Mouse (Mus musculus): ENCODE measurements at regions not wholly inside any gene's neighbourhood (a gene's known extent, or its start where the extent isn't known, plus 50 kb on each side); places are given as distances from the start of the nearest gene placed in this dataset.

DNA sequence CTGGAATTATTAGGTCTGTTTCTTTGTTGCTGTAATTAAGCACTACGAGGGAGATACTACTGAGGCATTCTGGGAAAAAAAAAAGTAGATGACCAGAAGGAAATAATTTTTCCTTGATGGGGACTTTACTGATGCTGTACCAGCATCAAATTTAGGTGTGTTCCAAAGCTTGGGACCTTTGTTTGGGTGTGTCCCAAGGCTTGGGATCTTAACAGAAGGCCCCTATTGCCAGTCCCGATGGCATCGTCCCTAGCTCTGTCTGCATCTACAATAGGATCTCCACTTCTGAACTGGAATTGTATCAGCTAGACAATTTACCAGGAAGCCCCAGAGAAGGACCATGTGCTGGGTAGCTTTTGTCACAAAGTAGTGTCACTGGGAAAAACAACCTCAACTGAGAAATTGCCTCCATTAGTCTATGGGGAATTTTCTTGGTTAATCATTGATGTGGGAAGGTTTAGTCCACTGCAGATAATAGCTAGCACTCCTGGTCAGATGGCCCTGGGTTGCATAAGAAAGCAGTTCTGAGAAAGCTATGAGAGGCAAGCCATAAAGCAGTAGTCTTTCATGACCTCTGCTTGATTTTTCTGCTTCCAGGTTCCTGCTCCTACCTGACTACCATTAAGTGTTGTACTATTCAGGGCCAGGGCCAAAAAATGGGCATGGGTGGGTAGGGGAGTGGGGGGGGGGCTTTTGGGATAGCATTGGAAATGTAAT lies 392.7 kb downstream of the Igsf11 start:
- no peak for DNase-seq

DNA sequence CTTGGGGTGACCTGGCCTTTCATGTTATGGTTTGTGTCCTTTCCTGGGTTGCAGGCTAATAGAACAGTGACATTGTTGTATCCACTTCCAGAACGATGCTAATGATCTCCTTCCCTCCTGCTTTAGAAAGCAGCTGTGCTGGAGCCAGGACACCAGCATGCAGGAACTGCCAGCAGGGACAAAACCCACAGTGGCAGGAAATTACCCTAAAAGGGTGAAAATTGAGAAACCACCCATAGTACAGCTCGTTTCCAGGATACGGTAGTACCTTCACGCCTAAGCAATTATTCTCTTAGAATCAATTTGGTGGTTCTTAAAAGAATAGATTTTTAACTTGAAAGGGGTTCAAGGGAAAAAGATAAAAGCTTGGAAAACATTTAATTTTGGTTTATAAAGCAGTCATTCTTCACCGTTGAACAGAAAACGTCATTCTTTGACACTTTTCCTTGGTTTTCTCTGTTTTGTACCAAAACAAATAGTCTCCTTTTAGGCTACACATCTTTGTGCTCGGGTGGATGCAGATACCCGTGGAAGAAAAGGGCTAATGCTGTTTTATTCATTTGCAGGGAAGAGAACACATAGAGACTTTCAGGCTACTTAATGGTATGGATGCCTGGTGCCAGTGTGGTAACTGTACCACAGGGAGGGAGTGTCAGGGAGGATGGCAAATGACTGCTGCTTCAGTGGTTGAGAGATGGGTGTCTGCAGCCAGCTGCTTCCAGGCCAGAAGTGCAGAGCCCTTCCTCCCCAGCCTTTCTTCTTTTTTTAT lies 394.5 kb downstream of the Igsf11 start:
- no peak for DNase-seq

DNA sequence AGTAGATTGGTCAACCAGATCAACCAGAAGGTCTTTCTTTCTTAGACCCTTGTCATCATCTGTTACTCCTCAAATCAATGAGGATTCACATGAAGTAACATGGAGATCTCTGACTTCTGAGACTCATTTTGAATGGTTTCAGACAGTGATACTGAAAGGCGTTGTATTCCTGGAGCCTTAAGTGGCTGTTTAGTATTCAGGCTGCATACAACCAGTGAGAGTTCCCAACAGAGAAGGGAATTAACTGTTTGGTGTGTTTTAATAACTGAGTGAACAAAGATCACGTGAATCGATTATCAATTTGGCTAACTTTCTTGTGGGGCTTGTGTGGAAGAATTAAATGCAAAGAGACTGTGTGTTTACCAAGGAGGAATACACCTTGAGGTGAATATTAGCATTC lies 406.4 kb downstream of the Igsf11 start:
- no peak for DNase-seq

DNA sequence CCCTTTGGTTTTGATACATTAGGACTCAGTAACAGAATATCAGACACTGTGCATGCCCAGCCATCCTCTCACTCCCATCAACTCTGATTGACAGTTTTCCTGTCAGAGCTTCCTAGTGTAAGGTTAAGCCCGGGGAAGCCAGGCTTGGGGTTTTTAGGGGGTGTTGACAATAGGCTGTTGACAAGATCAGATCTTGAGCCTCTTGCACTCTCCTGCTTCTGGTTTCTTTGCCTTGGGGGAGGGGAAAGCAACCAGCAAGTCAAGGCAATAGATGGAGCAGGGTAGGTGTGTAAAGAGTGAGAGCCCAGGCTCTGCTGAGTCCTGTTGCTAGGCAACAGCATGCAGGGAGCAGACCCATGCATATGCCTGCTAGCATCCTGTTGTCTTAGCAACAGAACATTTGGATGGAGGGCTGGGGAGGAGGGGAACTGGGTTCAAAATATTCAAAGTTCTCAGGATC lies 410.5 kb downstream of the Igsf11 start:
- no peak for DNase-seq

DNA sequence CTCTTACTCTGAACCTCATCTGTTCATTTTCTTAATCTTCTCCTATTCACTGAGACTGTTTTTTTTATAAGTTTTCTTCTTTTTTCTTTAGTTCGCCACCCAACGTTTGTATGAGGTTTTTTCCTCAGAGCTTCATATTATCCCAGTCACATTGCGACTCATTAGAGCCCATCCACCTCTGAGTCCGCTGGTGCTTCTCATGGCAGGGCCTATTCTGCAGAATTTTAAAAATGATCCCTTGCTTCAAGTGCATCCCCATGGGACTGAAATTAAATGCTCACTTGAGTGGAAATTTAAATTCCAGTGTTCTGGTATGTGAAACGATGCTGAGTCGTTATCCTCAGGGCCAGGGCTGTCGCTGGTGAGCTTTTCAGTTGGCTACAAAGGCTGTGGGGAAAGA lies 410.9 kb downstream of the Igsf11 start:
- DNase-seq: no peak

DNA sequence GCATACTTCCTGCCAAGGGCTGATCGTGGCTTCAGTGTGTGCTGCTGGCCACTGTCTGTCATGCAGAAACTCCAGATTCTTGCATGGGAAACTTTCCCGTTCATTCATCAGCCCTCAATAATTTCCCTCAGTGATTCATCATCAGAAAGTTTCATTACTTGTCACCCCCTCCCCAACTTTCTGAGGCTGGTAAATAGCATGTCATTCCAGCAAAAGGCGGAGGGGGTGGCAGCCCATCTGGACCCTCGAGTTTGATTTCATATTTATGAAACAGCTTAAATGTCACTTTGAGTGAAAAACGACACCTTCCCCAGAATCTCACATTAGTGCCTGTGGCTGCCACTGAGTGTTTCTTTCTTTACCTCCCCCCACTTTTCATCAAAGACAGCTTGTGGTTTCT lies 415.5 kb downstream of the Igsf11 start:
- no peak for DNase-seq

DNA sequence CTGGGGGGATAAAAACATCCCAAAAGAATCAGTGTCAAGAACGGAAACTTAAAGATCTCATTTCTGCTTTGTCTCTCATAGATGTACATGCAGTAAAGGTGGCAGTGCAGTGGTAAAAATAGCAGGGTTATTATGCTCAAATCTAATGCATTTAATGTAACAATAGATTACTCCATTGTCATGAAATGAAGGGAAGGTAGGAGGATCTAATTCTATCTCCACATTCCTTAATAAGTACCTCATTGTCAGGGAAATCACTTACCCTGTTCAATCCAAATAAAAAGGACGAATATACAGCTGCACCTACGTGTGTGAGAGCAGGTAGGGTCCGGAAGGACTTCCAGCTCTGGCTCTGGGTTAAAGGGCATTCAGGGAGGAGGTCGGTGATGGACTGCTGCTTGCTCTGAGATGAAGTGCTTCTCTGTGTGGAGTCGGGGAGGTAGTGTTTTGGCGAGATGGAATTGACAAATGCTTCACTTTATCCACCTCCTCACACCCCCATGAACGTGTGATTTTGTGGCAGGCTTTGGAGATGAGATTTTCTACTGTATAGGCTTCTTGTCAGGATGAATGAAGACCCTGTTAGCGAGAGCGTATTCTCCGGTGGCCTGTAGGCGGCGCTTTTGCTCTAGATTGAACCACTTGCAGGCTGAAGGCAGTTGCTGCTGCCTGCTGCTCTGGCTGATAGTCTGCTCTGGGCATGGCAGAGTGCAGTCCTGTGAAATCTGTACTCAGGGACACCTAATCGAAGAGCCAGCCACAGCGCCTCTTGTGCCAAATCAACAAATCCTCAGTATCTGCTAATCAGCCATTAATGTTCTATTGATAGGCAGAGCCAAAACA lies 424.5 kb downstream of the Igsf11 start:
- DNase-seq: peak; percentile 23

DNA sequence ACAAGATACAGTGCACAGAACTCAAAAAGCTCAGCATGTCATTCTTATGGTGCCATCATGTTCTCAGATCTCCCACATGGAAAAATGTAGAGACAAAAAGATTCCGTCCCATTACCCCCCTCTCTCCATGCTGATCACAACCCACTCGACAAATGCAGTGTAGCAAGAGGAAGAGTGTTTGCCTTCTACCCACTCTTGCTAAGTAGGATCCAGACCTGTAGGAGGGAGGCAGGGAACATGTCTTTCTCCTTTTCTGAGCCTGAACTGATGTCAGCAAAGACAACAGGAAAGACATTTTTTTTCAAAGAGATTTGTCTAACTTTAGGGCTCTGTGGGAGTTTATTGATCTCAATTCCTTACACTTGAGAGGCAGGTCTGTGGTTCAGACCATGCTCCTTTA lies 433.2 kb downstream of the Igsf11 start:
- DNase-seq: no peak

DNA sequence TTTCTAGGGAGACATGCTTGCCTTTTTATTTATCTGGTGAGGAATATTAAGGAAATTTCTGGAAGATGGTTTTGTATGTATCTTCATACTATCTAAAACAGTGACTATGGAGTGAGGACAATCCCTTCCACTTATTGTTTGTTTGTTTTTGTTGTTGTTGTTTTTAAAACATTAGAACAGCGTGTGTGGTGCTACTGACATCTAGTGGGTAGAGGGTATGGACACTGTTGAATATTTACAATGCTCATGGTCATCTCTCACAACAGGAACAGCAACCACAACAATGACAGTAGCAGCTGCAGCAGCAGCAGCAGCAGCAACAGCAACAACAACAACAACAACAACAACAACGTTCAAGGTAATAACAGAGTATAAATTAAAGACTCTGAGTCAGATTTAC lies 471.2 kb downstream of the Igsf11 start:
- DNase-seq: no peak

DNA sequence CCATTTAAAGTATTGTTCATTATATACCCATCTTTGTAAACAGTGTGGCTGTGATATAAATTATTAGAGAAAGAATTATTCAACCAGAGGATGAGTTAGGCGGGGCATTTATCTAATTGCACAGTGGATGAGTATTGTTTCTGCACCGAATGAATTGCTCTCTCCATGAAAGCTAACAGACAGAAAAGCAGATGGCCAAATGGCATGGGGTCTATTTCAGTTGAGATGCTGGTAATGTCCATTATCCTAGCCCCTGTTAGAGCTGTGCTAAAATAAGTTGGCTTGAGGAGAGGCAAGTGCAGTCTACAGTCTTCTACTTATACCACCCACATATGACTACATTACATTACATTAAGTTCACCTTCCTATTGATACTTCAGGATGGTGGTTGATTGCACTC lies 475.8 kb downstream of the Igsf11 start:
- DNase-seq: no peak

DNA sequence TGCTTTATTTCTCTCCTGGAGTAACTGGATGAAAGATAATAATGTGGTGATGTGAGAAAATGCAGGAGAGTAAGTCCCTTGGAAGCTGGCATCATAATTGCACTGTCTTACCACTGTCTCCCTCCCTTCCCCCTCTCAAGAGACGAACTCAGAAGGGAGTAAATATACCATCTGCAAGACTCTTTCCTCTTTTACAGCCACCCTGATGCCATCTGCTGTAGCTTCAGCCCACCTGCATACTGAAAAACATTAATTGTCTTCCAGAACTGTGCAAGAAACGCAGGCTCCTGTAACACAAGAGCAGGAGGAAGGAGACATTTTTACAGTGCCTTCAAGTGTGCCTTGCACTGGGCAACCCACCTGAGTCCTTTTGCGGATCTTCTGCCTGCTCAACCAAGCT lies 482.1 kb downstream of the Igsf11 start:
- no peak for DNase-seq

DNA sequence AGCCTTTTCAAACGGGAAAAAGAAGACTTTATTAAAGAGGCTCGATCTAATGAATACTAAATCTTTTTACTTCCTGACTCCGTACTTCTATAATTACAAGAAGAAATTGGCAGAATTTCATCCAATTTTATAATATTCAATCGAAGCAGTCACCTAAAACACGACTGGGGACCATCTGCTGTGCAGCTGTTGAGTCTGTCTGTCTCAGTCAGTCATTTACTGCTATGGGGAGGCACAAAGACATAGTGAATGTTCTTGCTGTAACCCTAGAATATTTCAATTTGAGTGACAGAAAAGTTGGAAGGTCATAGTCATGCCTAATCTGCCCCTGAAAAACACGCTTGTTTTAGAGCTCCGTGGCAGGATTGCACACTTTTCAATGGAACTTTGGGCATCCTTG lies 487.5 kb downstream of the Igsf11 start:
- DNase-seq: no peak

DNA sequence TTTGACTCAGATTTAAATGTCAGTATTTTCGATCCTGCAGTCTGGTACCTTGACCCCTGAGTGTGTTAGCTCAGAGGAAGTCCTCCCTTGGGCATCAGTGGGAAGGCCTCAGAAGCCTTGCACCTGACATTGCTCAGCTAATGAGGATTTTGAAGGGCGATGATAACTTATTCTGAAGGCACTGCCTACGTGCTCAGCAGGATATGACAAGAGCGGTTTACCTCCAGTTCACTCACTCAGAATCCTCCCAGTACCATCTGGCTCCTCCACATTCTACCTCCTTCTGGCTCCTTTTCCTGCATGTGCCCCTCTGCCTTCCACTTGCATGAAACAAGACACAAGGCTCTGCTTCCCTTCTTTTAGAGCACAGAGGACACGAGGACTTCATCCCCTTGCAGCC lies 497.5 kb downstream of the Igsf11 start:
- no peak for DNase-seq

DNA sequence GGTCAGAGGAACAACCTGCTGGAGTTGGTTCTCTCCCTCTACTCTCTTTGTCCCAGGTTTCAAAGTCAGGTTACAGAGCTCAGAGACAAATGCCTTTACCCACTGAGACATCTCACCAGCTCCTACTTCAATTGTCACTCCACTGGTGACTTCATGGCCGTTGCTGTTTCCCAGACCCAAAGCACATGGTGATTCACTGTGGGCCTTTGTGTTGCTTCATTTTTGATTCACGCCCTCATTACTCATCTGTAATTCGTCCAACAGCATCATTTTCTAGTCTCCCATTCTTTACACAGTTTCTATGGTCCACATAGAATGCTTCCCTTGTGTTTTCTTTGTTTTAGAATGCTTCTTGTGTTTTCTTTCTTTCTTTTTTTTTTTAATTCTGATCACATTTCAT lies 498.2 kb downstream of the Igsf11 start:
- no peak for DNase-seq

DNA sequence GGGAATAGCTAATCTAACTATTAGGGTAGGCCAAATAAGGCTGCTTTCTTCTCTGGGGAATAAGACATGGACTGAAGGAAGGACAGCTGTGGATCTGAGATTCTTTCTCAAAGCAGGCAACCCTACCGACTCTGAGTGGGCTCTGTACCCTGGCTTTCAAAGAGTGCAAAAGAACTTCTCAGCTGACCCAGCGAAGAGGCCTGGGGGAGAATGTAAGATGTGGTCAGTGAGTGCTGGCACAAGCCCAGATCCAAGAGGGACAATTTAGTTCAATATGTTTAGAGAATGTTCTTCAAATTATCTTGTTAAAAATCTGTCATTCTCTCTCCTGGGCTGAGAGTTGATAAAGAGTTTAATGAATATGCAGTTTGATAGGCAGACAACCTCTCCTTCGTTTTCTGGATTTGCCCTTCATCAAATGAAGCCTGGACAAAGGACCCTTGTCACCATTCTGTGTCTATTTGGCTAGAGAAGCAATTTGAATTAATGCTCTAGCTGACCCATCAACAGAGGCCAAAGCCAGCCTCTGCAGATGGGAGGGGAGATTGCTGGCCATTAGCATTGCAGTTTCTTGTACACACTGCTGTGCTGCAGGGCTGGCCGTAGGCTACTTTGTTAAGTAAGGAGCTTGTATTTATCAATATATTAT lies 509.8 kb downstream of the Igsf11 start:
- peak; percentile 17 for DNase-seq

DNA sequence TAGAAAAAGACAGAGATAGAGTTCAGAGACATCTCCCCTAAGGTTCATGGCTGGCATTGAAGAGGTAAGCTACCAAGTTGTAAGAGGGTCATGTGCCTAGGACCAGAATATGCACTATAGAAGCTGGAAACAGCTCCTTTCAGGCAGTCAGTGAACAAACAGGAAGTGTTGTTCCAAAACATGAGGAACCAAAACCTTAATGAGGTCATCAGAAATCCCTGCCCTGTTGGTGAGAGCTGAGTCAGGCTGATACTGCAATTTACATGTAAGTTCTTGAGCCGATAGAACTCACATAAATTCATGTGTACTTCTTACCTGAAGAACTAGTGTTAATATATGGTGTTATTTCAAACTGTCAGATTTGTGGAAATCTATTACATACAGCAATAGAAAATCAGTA lies 539.1 kb downstream of the Igsf11 start:
- DNase-seq: no peak

DNA sequence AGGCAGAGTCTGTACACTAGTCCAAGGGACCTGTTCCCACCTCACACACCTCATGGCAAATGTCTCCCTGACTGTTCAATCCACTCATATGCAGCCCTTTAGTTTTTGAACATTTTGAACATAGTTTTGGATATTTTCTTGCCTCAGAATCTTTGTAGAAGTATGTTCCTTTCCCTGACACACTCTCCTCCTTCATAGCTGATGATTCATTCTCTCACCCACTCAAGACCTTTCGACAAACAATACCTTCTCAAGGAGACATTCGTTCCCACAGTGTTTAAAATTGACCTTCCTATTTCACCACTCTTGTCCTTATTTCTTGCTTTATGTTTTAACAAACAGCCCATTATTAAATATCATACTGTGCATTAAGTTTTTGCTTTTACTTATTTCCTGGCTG lies 538.4 kb upstream of the Lsamp start:
- DNase-seq: no peak

DNA sequence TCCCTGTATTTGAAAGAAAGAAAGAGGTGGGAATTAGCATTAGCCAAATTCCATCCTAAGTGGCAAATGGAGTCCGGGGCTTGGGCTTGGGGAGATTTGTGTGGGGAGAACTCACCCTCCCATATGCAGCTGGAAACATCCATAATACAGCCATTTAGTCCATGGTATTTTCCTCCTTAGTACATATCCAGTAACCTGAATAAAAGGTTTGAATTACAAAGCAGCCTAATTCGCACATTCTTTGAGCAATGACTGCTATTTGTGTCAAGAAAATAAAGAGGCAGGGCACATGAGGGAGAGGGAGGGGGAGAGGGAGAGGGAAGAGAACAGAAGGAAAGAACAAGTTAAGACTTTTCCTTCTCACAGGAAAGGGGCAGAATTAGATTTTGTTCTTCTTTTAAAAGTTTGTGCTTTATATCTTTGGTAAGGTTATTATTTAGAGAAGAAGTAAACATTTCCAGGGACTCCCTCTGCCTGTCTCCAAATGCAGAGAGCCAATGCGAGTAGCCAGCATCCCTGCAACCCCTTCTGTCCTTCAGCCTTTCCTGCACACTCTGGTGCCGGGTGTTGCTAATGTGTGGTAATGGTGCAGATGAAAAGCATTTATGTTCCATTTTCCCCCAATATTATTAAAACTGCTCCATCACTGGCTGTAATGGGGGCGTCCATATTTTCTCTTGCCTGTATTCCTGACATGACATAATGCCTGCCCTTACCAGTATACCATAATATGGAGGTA lies 530.6 kb upstream of the Lsamp start:
- DNase-seq: no peak

Measured in cerebellum, adult 9-11 months (tissue).